Mouse (Mus musculus) thymus, postnatal 36 days (tissue): Measurements from ENCODE around the gene Gm42906.

Experiments
- DNase-seq, 2 experiments: peaks; one replicate each; pipeline ENCODE4 v3.0.0; 2022; ENCODE audit warnings: mixed read lengths in 2 of 2

Gene Gm42906

DNA sequence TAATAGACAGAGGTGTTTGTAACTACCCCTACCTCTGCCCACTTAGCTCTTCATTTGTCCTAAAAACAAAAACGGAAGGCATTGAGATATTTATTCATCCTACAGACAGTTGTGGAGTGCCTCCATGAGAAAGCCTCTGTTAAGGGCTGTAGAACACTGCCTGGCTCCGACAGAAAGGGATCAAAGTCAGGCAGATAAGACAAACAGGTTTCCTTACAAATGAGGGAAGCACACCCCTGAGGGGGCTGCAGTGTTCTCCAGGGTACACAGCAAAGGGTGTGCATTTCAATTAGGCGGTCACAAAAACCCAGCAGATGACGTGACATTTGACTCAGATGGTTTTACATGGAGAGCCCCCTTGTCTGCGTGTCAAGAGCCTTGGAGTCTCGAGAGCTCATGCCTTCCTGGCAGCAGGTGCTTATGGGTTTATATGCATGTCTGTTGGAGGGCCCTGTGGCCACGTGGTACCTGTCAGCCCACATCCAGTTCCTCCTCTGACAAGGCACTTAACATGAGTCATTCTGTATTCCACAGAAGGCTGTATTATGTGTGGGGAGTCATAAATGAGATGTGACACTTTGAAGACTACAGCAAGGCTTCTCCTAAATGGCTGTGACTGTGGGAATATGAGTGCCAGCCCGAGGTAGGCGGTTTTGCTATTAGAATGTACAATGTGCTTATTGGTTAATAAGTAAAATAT is 323.5 kb downstream of the Gm42906 start:
- DNase-seq: no peak

DNA sequence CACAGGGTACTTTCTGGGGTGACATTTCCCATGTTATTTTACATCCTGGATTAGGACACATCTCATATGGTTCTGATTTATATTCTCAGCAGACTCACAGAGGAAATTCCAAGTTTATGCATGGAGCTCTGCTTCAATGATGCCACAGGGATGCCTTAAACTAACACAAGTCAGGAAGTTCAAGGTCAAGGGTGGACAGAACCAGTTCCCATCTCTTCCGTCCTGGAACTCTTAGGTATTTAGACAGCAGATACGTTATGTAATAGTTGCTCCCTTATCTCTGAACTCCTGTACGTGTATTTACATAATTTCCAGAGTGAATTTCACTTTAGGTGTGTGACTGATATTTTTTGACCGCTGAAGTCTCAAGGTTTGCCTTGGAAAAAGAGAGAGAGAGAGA is 324.7 kb downstream of the Gm42906 start:
- DNase-seq: no peak

DNA sequence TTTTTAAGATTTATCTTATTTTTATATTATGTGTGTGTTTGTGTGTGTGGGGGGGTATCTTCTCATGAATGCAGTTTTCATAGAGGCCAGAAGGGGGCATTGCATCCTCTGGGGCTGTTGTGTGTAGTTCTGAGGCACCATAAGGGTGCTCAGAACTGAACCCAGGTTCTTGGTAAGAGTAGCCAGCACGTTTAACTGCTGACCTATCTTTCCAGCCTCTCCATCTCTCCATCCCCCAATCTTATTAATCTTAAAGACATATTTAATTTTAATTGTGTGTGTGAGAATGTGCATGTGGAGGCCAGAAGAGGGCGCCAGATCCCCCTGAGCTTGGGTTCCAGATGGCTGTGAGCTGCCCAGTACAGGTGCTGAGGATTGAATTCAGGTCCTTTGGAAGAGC is 325.7 kb downstream of the Gm42906 start:
- DNase-seq: no peak

DNA sequence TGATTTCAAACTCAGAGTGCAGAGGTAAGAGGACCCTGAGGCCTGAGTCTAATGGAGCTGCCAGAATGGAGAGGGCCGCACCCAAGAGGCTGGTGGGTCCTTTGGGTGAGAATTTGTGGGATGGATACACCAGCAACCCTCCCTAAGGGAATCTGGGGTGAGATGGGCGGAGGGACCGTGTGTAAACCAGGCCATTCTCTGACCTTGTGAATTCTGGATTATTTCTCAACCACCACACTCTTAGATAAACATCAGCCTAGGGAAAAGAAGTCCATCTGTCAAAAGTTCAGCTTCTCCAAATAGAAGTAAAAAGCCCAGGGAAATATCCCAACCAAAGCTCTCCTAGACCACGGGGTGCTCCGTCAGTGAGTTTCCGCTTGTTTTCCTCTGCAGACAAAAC is 332.0 kb downstream of the Gm42906 start:
- DNase-seq: no peak

DNA sequence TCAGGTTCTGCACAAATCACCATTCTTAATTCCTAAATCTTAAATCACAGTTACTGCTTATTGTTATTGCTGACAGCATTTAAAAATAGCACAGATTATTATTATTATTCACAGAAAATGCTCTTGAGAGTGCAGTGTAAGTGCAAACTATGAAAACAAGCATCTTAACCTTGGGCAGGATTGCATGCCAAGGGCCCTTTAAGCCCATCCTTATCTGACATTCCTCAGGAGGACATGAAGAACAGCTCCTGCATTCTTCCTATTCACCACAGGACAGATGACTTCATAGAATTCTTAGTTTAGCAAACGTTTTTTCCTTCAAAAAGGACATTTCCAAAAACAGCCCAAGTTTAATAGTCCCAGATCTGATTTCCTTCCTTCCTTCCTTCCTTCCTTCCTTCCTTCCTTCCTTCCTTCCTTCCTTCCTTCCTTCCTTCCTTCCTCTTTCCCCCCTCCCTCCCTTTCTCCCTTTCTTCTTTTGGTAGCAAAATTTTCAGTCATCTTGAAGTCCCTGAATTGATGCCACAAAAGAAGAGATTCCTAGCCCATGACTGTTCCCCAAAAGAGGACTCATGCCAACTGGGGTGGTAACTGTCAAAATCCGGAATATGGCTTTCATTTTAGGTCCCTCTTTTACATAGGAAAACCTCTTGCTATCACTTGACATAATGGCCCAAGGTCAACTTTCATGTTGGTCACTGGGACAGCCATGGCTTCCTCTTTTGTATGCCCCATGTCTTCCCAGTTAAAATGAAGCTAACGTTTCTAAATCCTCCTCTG is 334.9 kb downstream of the Gm42906 start:
- DNase-seq: no peak

DNA sequence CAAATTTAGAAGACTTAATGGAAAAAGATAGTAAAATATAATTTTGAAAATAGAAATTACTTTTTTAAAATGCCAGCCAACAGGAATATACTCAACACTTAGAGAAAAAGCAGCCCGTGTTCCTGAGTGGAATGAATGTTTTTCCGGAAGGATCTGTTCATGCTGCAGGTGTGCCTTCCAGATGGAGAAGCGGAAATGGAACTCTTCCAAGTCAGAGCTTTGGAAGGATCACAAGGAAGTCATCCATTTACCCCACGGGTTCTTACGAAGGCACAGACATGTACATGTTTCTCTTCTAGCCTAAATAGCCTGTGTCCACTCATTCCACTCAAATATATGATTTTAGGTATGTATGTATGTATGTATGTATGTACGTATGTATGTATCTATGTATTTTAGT is 337.0 kb downstream of the Gm42906 start:
- no peak for DNase-seq

DNA sequence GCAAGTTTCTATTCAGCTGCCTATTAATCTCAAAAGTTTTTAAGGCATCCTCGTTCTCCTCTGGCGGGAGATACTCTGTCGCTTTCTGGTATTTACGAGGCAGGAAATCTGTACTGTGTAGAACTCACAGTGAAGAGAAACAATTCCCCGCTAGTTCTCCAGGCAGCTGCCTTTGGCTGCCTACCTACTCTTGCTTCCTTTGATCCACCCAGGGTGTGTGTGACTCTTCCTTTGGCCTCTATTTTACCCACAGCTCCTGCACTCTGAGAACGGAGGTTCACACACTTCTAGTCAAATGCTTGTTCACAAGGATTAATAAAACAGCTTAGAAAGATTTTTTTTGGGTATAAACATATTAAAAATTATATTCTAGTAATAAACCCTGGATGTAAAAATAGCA is 338.8 kb downstream of the Gm42906 start:
- no peak for DNase-seq

DNA sequence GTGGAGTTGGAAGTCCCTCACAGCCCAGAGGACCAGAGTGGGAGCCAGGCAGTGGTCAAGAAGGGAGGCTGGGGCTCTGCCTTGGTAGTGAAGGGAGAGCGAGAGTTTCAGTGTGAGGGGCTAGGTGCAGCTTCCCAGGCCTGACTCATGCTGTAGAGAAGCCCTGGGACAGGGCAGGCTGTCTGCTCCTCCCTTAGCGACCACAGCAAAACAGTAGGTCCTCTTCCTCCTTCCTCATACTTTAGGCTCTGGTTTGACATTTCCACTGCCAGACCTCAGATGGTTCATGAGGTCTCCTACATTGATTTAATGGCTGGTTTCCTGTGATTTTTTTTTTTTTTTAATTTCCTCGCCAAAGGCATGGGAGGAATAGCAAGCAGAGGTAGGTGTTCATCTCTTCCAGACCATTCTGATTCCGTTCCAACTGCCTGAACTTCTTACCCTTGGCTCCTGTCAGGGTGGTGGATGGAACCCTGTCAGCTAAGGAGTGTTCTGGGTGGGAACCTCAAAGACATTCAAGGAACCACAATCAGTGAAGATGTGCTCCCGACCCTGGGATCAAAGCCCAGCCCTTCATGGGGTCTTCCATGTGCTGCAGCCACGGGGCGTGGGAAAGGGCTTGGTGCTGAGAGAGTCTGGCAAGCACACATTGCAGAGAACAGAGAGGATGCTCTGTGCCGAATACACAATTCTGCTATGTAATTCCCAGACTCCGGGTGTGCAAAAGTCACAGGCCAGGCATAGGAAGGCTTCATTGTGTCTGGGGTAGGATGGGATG is 341.3 kb downstream of the Gm42906 start:
- DNase-seq: no peak

DNA sequence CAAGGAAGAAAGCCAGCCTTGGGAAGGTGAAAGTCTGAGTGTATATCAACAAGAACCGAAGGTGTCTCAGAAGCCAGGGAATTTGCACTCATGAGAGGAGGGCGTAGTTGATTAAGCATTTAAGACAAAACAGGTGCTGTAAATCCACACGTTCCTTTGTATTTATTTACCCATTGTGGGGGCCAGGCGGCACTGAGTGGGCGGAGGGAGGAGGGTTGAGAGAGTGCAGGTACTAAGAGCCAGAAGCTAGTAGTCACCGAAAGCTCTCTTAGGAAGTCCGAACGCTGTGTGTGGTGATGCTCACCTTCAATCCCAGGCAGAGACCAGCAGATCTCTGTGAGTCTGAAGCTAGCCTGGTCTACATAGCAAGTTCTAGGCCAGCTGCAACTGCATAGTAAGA is 342.2 kb downstream of the Gm42906 start:
- DNase-seq: no peak

DNA sequence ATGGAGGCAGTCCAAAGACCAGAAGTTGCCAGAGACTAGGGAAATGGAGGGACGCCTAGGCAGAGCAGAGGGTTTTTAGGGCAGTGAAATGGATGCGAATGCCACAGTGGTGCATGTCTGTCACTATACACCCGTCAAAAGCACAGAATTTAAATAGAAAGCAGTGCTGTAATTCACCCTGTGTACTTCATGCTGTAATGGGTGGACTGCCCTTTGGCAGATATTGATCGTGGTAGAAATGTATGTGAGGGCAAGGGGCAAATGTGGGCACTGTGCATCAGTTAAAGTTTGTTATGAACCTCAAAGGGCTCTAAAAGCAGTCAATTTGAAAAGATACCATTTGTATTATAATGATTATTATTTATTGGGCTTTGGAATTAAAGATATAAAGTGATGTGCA is 347.7 kb downstream of the Gm42906 start:
- no peak for DNase-seq

DNA sequence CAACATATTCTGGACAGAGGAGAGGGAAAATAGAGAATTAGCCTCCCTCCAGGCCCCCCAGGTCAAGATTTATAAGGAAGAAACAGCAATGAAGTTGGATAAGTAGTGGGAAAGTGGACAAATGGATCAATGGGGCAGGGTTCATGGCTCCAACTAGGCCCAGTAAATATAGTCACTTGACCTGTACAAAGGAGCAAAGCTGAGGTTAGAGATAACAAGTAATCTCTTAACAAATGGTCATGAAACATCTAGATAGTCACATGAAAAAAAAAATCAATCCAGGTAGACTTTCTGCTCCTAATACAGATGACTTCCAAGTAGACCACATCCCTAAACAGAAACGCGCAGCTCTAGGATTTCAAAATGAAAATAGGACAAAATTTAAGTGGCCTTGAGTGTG is 350.0 kb downstream of the Gm42906 start:
- no peak for DNase-seq

DNA sequence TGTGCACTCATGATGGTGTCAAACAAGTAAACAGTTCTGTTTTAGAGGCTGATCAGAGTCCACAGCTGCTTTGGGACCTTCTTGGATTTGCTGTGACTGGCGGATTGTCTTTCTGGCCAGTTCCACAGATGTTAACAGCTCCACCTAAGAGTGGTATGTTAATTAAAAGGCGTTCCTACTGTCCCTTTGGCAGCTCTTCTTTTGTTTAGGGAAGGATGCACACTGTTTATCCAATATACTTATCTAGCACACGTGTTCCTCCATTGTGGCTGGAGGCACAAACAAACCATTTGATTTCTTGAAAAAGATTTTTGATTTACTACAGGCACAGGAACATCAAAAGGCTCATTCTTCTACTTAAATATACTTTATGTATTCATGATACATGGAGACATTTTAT is 351.0 kb downstream of the Gm42906 start:
- no peak for DNase-seq

DNA sequence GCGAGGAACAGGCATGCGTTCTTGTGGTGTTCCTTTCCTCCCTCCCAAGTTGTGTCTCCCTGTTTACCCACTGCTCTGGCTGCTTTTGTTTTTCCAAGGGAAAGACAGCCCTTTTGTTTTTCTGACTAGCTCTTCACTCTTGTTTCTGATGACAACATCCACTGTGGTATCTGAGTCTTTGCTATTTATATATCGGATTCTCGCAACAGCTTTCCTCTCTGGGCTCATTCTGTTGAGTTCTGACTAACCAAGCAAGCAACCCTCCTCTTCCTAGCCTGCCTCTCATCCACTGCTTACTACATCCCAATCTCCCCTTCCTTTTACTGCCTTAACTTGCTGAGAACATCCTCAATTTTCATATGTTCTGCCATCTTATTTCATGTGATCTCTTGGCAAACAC is 353.7 kb downstream of the Gm42906 start:
- no peak for DNase-seq

DNA sequence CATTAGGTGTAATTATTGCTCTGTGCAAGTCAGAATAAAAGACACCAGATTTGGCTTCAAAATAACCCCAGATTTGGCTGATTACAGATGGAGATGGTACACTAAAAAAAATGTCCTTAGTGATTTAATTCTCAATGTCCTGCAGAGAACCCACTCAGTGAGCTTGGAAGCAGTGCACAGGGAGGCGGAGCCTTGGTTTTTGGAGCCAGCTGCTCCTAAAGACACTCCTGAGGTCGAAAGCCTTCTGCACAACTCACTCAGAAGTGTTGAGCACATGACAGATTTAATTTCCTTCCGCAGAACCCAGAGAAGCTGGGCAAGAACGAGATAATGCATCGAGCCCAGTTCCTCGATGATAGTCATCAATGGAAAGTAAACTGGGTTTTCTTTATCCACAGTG is 356.5 kb downstream of the Gm42906 start:
- DNase-seq: no peak

DNA sequence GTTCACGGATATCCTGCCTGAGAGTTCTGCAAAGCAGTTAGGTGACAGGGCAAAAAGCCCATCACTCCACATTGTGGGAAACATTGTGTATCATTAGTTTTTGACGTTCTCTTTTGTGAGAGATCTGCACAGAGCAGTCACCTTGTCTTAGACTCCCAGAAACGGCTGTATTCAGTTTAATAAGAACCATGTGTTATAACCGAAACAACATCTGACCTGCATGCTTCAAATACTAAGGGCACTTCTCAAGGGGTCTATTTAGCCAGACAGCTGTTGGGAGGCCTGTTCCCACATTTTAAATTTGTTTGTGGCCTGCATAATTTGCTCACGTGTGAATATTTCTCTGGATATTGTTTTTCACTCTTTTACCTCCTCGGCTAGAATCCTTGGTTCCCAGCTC is 357.1 kb downstream of the Gm42906 start:
- DNase-seq: no peak

DNA sequence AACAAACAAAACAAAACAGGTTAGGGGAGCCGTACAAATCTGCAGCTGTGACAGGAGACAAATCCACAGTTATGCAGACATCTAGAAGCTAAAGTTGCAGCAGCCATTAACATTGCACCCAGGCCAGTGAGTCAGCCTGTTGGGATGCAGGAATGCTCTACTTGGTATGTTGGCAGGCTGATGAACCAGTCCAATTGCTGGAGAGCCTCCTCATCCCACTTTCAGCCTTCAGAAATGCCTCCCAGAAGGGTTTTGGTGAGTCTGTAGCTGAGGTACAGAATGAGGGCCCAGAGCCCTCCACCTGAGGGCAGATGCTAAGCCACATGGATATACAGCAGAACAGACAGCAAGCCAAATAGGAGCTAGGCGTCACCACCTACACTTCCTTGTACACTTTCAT is 358.4 kb downstream of the Gm42906 start:
- no peak for DNase-seq

DNA sequence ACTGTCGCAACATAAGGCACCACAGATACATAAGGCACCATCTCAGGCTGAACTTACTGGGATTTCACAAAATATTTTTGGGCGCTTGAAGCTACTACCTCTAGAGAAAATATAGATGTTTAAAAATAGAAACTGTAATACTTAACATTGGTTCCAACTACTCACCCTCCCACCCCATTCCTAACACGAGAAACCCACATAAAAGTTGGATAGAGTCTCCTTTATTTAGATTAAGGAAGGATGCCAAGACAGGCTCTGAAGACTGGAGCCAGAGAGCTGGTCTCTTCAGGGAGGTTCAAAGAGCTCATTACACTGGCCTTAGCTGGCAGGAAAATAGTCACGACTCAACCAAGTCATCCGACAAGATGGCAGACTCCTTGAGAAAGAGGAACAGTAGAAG is 361.9 kb downstream of the Gm42906 start:
- no peak for DNase-seq

DNA sequence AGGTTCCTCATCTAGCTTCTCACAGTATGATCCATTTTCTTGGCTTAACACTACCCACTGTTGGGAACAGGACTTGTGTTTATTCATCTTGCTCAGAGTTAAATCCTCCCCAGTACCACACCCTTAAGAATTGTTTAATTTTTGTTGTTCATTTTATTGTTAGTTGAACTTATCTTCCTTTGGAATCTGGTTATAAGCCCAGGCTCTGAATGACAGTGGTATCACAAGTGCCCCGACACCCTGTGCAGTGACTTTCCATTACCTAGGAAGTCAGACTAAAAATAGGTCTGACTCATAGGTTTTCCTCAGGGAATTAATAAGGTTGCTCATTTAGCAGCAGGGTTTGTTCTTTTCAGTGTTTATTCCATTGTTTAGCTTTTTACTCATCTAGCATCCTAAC is 362.7 kb downstream of the Gm42906 start:
- DNase-seq: no peak

DNA sequence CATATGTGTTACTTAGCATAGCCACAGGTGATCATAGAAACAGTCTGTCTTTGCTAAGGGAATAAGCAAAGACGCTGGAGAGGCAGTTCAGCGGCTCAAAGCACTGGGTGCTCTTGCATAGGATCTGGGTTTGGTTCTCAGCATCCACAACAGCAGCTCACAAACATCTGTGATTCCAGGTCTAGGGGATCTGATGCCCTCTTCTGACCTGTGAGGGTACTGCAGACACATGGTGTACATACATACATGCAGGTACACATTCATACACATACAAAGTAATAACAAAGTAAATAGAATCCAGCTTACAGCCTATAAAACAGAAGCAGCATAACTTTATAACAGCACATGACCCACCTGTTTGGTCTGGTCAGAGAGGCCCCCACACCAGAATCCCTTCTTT is 366.0 kb downstream of the Gm42906 start:
- no peak for DNase-seq

DNA sequence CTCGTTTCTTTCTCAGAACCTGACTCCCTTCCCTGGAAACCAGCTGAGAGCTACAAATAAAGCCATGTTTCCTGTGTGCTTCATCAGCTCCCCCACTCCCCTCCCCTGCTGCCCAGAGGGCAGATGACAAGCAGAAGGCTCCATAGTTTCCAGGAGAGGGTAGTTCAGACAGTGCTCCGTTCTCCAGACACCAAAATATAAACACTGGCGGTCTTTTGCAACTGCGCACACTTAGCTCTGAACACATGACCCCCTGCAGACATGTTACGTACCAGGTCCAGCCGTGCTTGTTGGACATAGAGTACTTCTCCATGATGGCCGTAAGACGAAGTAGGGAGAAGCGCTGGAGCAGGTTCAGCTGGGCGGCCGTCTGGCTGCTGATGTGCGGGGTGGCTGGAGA is 367.5 kb downstream of the Gm42906 start:
- DNase-seq: no peak

DNA sequence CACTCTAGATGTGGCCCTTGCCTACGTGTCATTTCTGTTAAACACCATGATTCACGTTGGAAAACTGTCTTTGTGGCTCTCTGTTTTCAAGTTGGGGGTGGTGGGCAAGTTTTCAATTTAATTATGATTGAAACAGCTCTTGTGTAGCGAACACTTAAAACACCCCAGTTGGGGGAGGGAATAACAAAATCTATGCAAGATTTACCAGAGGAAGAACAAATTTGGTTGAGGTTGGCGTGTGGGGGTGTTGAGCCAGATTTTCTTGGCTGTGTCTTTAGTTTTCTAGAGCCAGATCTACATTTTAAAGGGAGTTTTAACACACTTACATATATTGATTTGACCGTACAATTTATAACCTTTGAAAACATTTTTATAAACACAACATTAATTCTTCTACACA is 368.2 kb downstream of the Gm42906 start:
- DNase-seq: no peak

DNA sequence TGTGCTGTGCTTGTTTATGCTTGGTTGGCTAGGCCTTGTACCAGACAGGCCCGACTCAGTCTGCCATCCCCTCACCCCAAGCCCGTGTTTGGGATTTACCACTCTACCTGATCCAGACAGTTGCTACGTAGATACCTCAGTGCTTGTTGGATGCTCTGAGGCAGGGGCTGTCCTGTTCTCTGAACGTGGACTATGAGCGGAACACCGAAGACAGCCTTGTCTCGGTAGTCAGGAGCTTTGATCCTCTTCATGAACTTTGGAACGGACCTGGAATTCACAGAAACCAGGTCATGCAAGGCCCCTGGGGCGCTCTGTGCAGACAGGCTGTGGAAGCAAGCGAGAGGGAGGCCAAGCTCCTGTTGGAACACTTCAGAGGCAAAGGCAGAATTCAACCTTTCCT is 368.6 kb downstream of the Gm42906 start:
- no peak for DNase-seq

DNA sequence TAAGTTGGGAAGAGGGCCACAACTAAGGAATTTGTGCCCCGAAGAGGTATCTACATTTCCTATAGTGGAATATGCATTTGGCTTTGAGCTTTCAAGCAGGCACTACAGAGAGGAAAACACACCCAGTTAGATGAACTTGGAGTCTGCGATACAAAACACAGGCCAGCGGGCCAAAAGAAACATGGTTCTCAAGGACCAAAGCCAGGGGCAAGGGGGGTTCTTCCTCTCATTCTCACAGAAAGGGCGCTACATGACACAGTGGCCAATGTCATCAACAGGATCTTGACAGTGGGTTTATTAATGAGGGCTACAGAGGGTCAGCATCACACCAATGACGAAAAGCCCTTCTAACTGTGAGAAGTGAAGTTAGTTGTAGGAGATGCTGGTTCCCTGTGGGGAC is 370.2 kb downstream of the Gm42906 start:
- no peak for DNase-seq

DNA sequence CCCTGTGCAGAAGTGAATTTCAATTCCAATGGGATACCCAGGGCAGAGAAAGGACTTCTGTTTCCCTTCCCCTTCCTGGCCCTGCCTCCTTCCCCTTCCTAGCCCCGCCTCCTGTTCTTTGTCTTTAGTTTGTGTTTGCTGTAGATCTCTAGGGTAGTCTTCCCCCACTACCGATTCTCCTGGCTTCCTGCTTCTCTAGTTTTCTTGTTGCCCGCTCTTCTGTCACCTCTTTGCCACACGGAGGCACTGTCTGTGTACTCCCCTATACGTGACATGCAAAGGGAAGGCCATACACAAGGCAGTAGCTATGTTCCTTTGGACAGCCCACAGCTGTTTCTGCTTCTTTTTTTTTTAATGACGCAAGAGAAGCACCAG is 371.1 kb downstream of the Gm42906 start:
- DNase-seq: no peak
